Mouse (Mus musculus): Measurements from ENCODE around the gene Shisa4. TPM values are rescaled to one million over a fixed set of nuclear protein-coding genes. Genes with fewer than 3 reads are reported as not detected.
A peak's percentile ranks its signal among the peaks of the same experiment; 100 is the strongest.

The Shisa4 gene
- total RNA-seq, 2 experiments from 2014 or later: 188 to 196 TPM

DNA sequence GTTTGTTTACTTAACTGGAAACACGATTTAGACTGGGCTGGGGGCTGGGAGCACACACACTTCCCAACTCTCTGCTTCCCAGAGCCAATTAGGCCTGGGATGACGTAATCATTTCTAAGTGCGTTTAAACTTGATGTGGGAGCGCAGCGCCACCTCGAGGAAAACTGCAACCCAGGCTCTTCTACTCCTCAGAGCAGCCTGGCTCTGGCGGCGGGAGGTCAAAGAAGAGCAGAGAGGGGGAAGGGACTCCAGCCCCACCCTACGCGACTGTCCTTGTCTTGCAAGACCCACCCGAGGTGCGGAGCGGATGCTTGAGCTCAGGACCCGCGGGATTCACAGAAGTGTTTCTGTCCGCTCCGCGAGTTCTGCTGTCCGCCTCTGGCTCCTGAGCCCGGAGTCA, 6.8 kb downstream of the Shisa4 start:
- intact Hi-C loops (cut with DNase I): loop anchor here (1.0 to 10.0 kb wide), 5 partner anchors 55 to 393 kb away; partner anchors contain the start of genes Elf3 and Timm17a

GRCm38 (mm10) chr1:135367595-135367994, 7.4 kb downstream of the Shisa4 start:
- DNase-seq (ENCODE audit: low spot score in 2 of 2): no peak
- intact Hi-C loops (cut with DNase I): loop anchor here (10.0 kb wide), 1 partner anchor 393 kb away; no protein-coding TSS in a partner anchor

More for the DNA sequence above, 6.8 kb downstream of the Shisa4 start:
- DNase-seq (ENCODE audit: low spot score in 2 of 2): peak; percentile 85 to 95

DNA sequence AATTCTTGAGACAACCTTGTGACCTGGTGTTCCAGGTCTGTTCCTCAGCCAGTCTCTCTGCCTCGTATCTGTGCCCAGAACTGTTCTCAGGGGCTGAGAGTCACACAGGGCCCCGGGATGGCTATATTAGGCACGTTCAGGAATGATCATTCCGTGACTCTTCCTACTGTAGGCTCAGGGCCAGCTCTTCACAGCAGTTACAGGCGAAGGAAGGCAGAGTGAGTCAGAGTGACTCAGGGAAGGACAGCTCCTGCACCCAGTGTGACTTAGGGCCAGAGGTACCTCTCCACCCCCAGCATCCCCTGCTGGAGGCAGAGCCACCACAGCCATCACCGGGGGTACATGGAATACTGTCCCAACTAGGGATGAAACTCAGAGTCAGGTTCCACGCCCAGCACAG, 8.0 kb downstream of the Shisa4 start:
- intact Hi-C loops (cut with DNase I): loop anchor here (10.0 kb wide), 1 partner anchor 392 kb away; no protein-coding TSS in a partner anchor
- DNase-seq (ENCODE audit: low spot score in 2 of 2): peak in 1 of 2 experiments; percentile 75

GRCm38 (mm10) chr1:135366380-135366779, 8.7 kb downstream of the Shisa4 start:
- DNase-seq (ENCODE audit: low spot score in 2 of 2): no peak
- intact Hi-C loops (cut with DNase I): loop anchor here (10.0 kb wide), 1 partner anchor 392 kb away; no protein-coding TSS in a partner anchor

DNA sequence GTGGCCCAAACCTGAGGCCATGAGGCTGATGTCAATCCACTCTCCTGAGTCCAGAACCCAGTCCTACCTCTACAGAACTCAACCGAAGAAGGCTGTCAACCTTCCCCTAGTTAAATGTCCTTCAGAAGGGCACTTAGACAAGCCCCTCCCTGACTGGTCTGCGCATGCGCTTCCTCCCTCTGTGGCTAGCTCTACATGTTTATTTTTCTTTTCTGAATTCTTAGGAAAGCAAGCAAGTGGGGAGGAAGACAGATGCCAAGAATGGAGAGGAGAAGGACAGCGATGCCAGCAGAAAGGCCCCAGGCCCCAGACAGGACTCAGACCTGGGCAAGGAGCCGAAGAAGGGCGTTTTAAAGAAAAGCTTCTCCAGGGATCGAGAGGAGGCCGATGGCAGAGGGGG, 11.6 kb downstream of the Shisa4 start:
- no peak for DNase-seq (ENCODE audit: low spot score in 2 of 2)
- intact Hi-C loops (cut with DNase I): loop anchor here (10.0 kb wide), 1 partner anchor 389 kb away; no protein-coding TSS in a partner anchor

GRCm38 (mm10) chr1:135362115-135362514, 12.9 kb downstream of the Shisa4 start:
- no peak for DNase-seq (ENCODE audit: low spot score in 2 of 2)
- intact Hi-C loops (cut with DNase I): loop anchor here (10.0 kb wide), 1 partner anchor 387 kb away; no protein-coding TSS in a partner anchor

DNA sequence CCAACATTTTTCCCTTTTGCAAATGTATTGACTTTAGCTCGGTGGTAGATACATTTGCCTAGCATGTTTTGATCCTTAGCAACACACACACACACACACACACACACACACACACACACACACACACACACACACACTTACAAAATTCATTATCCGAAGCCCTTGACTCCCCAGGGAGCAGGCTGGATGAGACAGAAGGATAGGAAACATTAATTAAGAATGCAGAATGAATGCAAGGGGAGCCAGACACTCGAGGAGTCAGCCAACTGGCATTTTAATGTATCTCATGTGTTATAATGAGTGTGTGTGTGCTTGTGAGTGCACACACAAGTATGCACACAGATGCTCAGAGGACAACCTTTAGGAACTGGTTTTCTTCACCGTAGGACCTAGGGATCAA, 13.5 kb downstream of the Shisa4 start:
- intact Hi-C loops (cut with DNase I): loop anchor here (10.0 kb wide), 1 partner anchor 387 kb away; no protein-coding TSS in a partner anchor
- DNase-seq (ENCODE audit: low spot score in 2 of 2): no peak

GRCm38 (mm10) chr1:135359071-135359470, 16.0 kb downstream of the Shisa4 start:
- intact Hi-C loops (cut with DNase I): no loop called here
- no peak for DNase-seq (ENCODE audit: low spot score in 2 of 2)

- no peak for DNase-seq (ENCODE audit: low spot score in 2 of 2)
- intact Hi-C loops (cut with DNase I): no loop called here
These were observed 23.1 kb downstream of the Shisa4 start for GRCm38 (mm10) chr1:135351953-135352352.

DNA sequence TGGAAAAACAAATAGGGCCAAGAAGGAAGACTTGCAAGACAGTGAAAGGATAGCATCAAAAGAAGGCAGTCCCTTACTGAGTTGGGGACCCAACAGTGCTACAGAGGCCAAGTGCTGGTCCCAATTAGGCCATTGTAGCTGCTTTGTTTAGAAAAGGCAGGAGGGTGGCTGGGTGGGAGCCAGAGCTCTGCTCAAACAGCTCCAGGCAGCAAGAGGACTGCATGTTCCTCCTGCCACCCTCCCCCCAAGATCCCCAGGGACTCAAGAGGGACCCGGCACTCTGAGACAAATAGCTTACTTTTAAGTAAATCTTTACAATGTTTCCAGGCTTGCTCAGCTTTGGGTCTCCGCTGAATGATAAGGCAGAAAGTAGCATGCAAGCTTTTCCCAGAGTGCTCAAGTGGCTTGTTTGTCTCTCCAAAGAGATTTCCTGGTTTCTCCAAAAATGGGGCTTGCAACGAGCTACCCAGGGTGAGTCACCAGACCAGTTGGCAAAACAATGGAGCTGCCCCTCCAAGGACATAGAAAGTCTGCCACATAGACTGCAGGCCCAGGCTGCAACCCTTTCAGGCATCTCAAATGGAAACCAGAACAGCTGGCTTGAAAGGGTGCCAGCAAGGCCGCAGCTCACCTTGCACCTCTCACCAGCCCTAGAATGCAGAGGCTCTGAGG, 27.4 kb downstream of the Shisa4 start:
- intact Hi-C loops (cut with DNase I): no loop called here
- DNase-seq (ENCODE audit: low spot score in 2 of 2): peak; percentile 46 to 64

- intact Hi-C loops (cut with DNase I): no loop called here
These were observed 28.1 kb downstream of the Shisa4 start for GRCm38 (mm10) chr1:135346891-135347290.

GRCm38 (mm10) chr1:135344026-135344425, 31.0 kb downstream of the Shisa4 start:
- no peak for DNase-seq (ENCODE audit: low spot score in 2 of 2)
- intact Hi-C loops (cut with DNase I): no loop called here

More at GRCm38 (mm10) chr1:135346891-135347290, 28.1 kb downstream of the Shisa4 start:
- DNase-seq (ENCODE audit: low spot score in 2 of 2): no peak

DNA sequence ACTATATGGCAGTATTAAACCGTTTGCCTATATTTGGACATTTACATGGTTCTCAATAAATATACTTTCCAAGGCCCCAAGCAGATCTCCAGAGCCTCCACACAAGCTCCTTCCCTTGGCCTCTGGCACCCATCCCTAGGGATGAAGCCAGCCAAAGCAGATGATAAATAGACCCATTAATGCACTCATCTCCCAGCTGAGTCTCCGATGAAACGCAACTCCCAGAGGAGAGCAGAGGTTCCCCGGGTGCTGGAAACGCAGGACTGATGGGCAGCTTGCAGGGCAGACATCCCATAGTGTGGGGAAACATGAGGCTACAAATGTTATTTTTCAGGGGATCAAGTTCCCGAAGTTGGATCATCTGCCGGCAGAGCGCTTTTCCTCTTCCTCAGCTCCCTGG, 33.1 kb downstream of the Shisa4 start:
- no peak for DNase-seq (ENCODE audit: low spot score in 2 of 2)
- intact Hi-C loops (cut with DNase I): no loop called here

- intact Hi-C loops (cut with DNase I): no loop called here
- no peak for DNase-seq (ENCODE audit: low spot score in 2 of 2)
These were observed 44.5 kb downstream of the Shisa4 start for GRCm38 (mm10) chr1:135330578-135330977.

DNA sequence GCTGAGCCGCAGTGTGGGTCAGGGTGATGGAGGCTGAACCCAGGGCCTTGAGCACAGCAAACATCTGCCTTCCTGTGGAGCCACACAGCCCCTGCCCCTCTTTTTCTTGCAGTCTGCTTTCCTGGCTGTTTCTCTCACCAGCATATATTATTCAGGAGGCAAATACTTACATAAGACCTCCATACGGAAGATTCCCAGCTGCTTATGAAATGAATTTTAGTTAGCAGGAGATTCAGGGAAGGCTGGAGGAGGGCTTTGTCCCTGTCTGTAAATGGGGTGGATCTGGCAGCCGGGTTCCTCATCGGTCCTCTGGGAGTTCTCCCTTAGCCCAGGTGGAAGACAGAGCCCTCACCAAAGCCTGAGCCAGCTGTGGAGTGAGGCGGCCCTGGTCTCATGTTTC, 46.7 kb downstream of the Shisa4 start:
- peak in 1 of 2 experiments; percentile 61 for DNase-seq (ENCODE audit: low spot score in 2 of 2)
- intact Hi-C loops (cut with DNase I): no loop called here

- intact Hi-C loops (cut with DNase I): no loop called here
- no peak for DNase-seq (ENCODE audit: low spot score in 2 of 2)
These were observed 49.1 kb downstream of the Shisa4 start for GRCm38 (mm10) chr1:135325934-135326333.

DNA sequence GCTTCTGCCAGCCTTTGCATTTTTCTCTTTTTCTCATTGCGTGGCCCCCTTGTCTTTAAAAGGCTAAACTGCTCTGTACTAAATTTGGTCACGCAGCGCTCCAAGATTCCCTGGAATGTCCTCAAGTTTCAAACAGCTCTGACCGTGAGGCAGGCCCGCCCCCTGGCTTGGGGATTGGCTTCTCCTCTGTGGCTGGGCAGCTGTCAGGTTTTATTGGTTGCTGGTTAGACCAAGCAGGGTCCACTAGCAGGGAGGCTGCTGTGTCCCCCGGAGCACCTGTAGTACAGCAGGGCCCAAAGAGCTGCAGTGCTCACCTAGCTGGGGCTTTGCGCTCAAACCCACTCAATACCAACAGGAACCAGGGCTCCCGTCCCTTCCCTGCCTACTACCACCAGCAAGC, 50.5 kb downstream of the Shisa4 start, which contains the start of gene Lmod1:
Gene Lmod1 (plus strand): TSS at position 237 of the 400 bp plus-strand sequence.
- intact Hi-C loops (cut with DNase I): no loop called here

DNA sequence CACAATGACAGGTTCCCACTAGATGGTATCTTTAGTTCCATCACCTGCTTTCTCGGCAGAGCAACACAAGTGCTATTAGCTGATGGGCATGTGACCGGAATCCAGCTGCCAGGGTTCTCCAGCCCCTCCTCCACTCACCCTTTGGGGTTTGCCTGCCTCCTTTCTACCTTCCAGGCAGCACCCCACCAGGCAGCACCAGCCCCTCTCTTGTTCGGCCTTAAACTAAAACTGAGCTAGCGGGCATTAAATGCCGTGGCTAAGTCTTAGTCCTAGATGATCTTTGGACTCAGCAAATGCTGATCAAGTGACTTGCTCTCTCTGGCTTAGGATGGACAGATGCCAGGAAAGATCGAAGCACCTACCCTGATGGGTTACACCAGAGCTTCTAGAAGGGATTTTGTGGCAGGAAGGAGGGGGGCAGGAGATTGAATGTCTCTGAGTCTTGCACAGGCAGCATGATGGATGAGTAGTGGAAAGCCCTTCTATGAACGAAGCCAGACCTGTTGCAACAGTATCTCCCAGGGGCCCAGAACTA, 51.6 kb downstream of the Shisa4 start:
- no peak for DNase-seq (ENCODE audit: low spot score in 2 of 2)
- intact Hi-C loops (cut with DNase I): no loop called here

More for the DNA sequence above, 50.5 kb downstream of the Shisa4 start, which contains the start of gene Lmod1:
- DNase-seq (ENCODE audit: low spot score in 2 of 2): peak in 1 of 2 experiments; percentile 16
